Mouse (Mus musculus): ENCODE results near the gene Polr2j.

Gene Polr2j

GRCm38 (mm10) chr5:136167296-136167695 is 50.9 kb downstream of the Polr2j start:
- no peak for DNase-seq (ENCODE audit: low read depth, low spot score)

GRCm38 (mm10) chr5:136168071-136168470 is 51.6 kb downstream of the Polr2j start:
- peak; percentile 34 for DNase-seq (ENCODE audit: low read depth, low spot score)

GRCm38 (mm10) chr5:136169626-136170511 is 53.4 kb downstream of the Polr2j start:
- DNase-seq (ENCODE audit: low read depth, low spot score): peak; percentile 81

- DNase-seq (ENCODE audit: low read depth, low spot score): peak; percentile 93
Observed at GRCm38 (mm10) chr5:136170512-136171362, 54.3 kb downstream of the Polr2j start, which contains the start of gene Orai2. Gene Orai2, minus strand, starts transcription at chr5:136170713.

- DNase-seq (ENCODE audit: low read depth, low spot score): peak; percentile 85
Observed at GRCm38 (mm10) chr5:136171363-136172341, 55.2 kb downstream of the Polr2j start.

Measured in A20 (cell line).